Mouse (Mus musculus) left cerebral cortex, postnatal 25 days (tissue): ENCODE measurements around the gene Tmem50b. TPM values are rescaled to one million over a fixed set of nuclear protein-coding genes. Genes with fewer than 3 reads are reported as not detected.

ENCODE experiments used
- DNase-seq, 2 experiments: peaks; one replicate each; pipeline ENCODE4 v3.0.0; 2022; ENCODE audit warnings: low spot score in 2 of 2, mixed read lengths in 1 of 2
- intact Hi-C: fragments of 180-260 bp; cut with DNase I; formaldehyde crosslinking; loops from one replicate; pipeline ENCODE4 v1.15.1; 2025
- total RNA-seq, 2 experiments: library from RNA; stranded (reverse); gene quantifications; 2 replicates each; pipeline ENCODE4 v1.2.3; 2021

Tmem50b gene
- total RNA-seq, 2 experiments from 2014 or later: 96.1 to 98.9 TPM

- DNase-seq: no peak
- intact Hi-C loops: no loop called here
Measured at GRCm38 (mm10) chr16:91612525-91612924, 14.9 kb upstream of the Tmem50b start.

GRCm38 (mm10) chr16:91611248-91611647 is 13.6 kb upstream of the Tmem50b start:
- intact Hi-C loops: no loop called here
- DNase-seq: no peak

GRCm38 (mm10) chr16:91609501-91610245 is 12.1 kb upstream of the Tmem50b start:
- DNase-seq: no peak
- intact Hi-C loops: no loop called here

GRCm38 (mm10) chr16:91606958-91607357 is 9.4 kb upstream of the Tmem50b start:
- intact Hi-C loops: no loop called here
- DNase-seq: no peak

GRCm38 (mm10) chr16:91605156-91605555 is 7.6 kb upstream of the Tmem50b start:
- intact Hi-C loops: no loop called here
- no peak for DNase-seq

- intact Hi-C loops: no loop called here
- DNase-seq: no peak
Measured at GRCm38 (mm10) chr16:91601693-91602092, 4.1 kb upstream of the Tmem50b start.

- intact Hi-C loops: no loop called here
Measured at GRCm38 (mm10) chr16:91601081-91601480, 3.5 kb upstream of the Tmem50b start.

GRCm38 (mm10) chr16:91599242-91599641 is 1.6 kb upstream of the Tmem50b start:
- no peak for DNase-seq

More at GRCm38 (mm10) chr16:91601081-91601480, 3.5 kb upstream of the Tmem50b start:
- no peak for DNase-seq

GRCm38 (mm10) chr16:91596779-91597671 is 575 bp downstream of the Tmem50b start:
- intact Hi-C loops: loop anchor here (2.0 kb wide), 1 partner anchor 50 kb away; the partner anchor contains the start of genes Gart and Son
- DNase-seq: peak in 1 of 2 experiments; percentile 19

More at GRCm38 (mm10) chr16:91599242-91599641, 1.6 kb upstream of the Tmem50b start:
- intact Hi-C loops: no loop called here

GRCm38 (mm10) chr16:91596397-91596778 is 1.2 kb downstream of the Tmem50b start:
- no peak for DNase-seq
- intact Hi-C loops: loop anchor here (2.0 kb wide), 1 partner anchor 50 kb away; the partner anchor contains the start of genes Gart and Son

GRCm38 (mm10) chr16:91595076-91595475 is 2.5 kb downstream of the Tmem50b start:
- peak in 1 of 2 experiments; percentile 10 for DNase-seq

GRCm38 (mm10) chr16:91593262-91593661 is 4.3 kb downstream of the Tmem50b start:
- DNase-seq: no peak
- intact Hi-C loops: no loop called here

More at GRCm38 (mm10) chr16:91595076-91595475, 2.5 kb downstream of the Tmem50b start:
- intact Hi-C loops: no loop called here

- DNase-seq: no peak
- intact Hi-C loops: no loop called here
Measured at GRCm38 (mm10) chr16:91592162-91592561, 5.4 kb downstream of the Tmem50b start.

- no peak for DNase-seq
- intact Hi-C loops: no loop called here
Measured at GRCm38 (mm10) chr16:91588703-91589102, 8.9 kb downstream of the Tmem50b start.

GRCm38 (mm10) chr16:91587730-91588453 is 9.7 kb downstream of the Tmem50b start:
- DNase-seq: no peak
- intact Hi-C loops: no loop called here

GRCm38 (mm10) chr16:91586244-91586643 is 11.4 kb downstream of the Tmem50b start:
- intact Hi-C loops: no loop called here
- DNase-seq: no peak

GRCm38 (mm10) chr16:91585617-91586016 is 12.0 kb downstream of the Tmem50b start:
- DNase-seq: no peak
- intact Hi-C loops: no loop called here

- peak in 1 of 2 experiments; percentile 34 for DNase-seq
- intact Hi-C loops: no loop called here
Measured at GRCm38 (mm10) chr16:91582307-91582706, 15.3 kb downstream of the Tmem50b start.

GRCm38 (mm10) chr16:91578980-91579720 is 18.4 kb downstream of the Tmem50b start:
- intact Hi-C loops: no loop called here
- DNase-seq: peak; percentile 13 to 31
